Mouse (Mus musculus) kidney, adult 2 months (tissue): ENCODE results near the gene Zswim5. TPM values are rescaled to one million over a fixed set of nuclear protein-coding genes. Genes with fewer than 3 reads are reported as not detected.

Experiments
- DNase-seq: peaks from one replicate; pipeline ENCODE4 v3.0.0; 2021
- H3K27ac ChIP-seq: fragments of 200-500 bp; 2 replicates; pipeline ENCODE4 v1.5.1; 2012; ENCODE audit warnings: low read depth, low read length, control low read depth, inconsistent platforms; ENCODE audit not compliant: insufficient read depth
- H3K27me3 ChIP-seq: fragments of 200-500 bp; replicated peaks from 2 replicates; pipeline ENCODE4 v1.6.1; 2012; ENCODE audit warnings: mild to moderate bottlenecking, moderate library complexity, low read length, inconsistent platforms; ENCODE audit not compliant: control insufficient read depth, insufficient read depth
- H3K36me3 ChIP-seq: fragments of 200-500 bp; 2 replicates; pipeline ENCODE4 v1.6.1; 2012; ENCODE audit warnings: mild to moderate bottlenecking, moderate library complexity, low read length, inconsistent platforms; ENCODE audit not compliant: control insufficient read depth, insufficient read depth
- H3K4me1 ChIP-seq: fragments of 200-500 bp; 2 replicates; pipeline ENCODE4 v1.6.1; 2011; ENCODE audit warnings: low read length; ENCODE audit not compliant: control insufficient read depth, insufficient read depth
- H3K4me3 ChIP-seq: fragments of 200-500 bp; 2 replicates; pipeline ENCODE4 v1.5.1; 2011; ENCODE audit warnings: mild to moderate bottlenecking, low read depth, low read length, control low read depth; ENCODE audit not compliant: insufficient read depth
- CTCF ChIP-seq: fragments of 200-500 bp; conservative IDR thresholded peaks from 2 replicates; pipeline ENCODE4 v1.5.1; 2011; ENCODE audit warnings: low read depth, mild to moderate bottlenecking, control low read depth, low read length, moderate library complexity, mixed read lengths; ENCODE audit not compliant: insufficient read depth, insufficient read length
- POLR2A ChIP-seq: fragments of 200-500 bp; IDR thresholded peaks from one replicate; pipeline ENCODE4 v1.6.1; 2011; ENCODE audit warnings: low read depth, low read length, control low read depth
- WGBS: fragments of 180-500 bp; shearing (Covaris S2); methylation state at CpG from one replicate; pipeline ENCODE4 v1.1.7; 2018; 5-methylcytosine and 5-hydroxymethylcytosine counted together
- polyA plus RNA-seq: library from polyadenylated mRNA; depleted of rRNA; stranded (reverse); fragments of >200 nt; gene quantifications from 2 replicates; pipeline ENCODE4 v1.2.3, GENCODE M21; 2012

Gene Zswim5
- polyA plus RNA-seq, 1 experiment: 7.4 TPM

- TF ChIP-seq CTCF (no peak), POLR2A (no peak)
Observed at GRCm38 (mm10) chr4:116954951-116955350, 77.8 kb downstream of the Zswim5 start.

GRCm38 (mm10) chr4:116976503-116976902 lies 99.3 kb downstream of the Zswim5 start:
- TF ChIP-seq CTCF: no peak
- TF ChIP-seq POLR2A: no peak
- no peaks in the 10 kb centered on the region for H3K27me3 ChIP-seq

More at GRCm38 (mm10) chr4:116954951-116955350, 77.8 kb downstream of the Zswim5 start:
- WGBS: 65% methylated on average over 7 of the region's 7 CpGs
- H3K36me3 ChIP-seq: no peaks in the 10 kb centered on the region
- no peak overlapping the region for H3K4me3 ChIP-seq
- no peaks in the 10 kb centered on the region for H3K4me1 ChIP-seq
- no peak overlapping the region for H3K27ac ChIP-seq
- no peaks in the 10 kb centered on the region for H3K27me3 ChIP-seq
- DNase-seq: no peak

GRCm38 (mm10) chr4:116985681-116986080 lies 108.5 kb downstream of the Zswim5 start:
- 88% methylated on average over 7 of the region's 7 CpGs for whole genome bisulfite sequencing
- Histone ChIP-seq H3K27ac (no peak overlapping the region), H3K4me1 (no peaks in the 10 kb centered on the region), H3K27me3 (no peaks in the 10 kb centered on the region), H3K36me3 (no peaks in the 10 kb centered on the region), H3K4me3 (no peak overlapping the region)
- no peak for DNase-seq
- TF ChIP-seq CTCF: no peak
- no peak for TF ChIP-seq POLR2A

More at GRCm38 (mm10) chr4:116976503-116976902, 99.3 kb downstream of the Zswim5 start:
- H3K27ac ChIP-seq: no peak overlapping the region
- no peaks in the 10 kb centered on the region for H3K36me3 ChIP-seq
- H3K4me3 ChIP-seq: no peak overlapping the region
- DNase-seq: no peak
- 53% methylated on average over 2 of the region's 2 CpGs for WGBS
- H3K4me1 ChIP-seq: no peaks in the 10 kb centered on the region

- Histone ChIP-seq H3K27me3 (no peaks in the 10 kb centered on the region), H3K27ac (no peak overlapping the region), H3K4me1 (no peaks in the 10 kb centered on the region), H3K4me3 (no peak overlapping the region), H3K36me3 (no peaks in the 10 kb centered on the region)
- TF ChIP-seq POLR2A: no peak
- TF ChIP-seq CTCF: peak; percentile 86
- DNase-seq: peak; percentile 88
- WGBS: 61% methylated on average over 17 of the region's 17 CpGs
Observed at GRCm38 (mm10) chr4:116986400-116987121, 109.4 kb downstream of the Zswim5 start.

GRCm38 (mm10) chr4:116987122-116987456 lies 109.9 kb downstream of the Zswim5 start:
- DNase-seq: no peak
- no peaks in the 10 kb centered on the region for H3K36me3 ChIP-seq
- no peaks in the 10 kb centered on the region for H3K4me1 ChIP-seq
- TF ChIP-seq POLR2A (no peak), CTCF (no peak)
- H3K27ac ChIP-seq: no peak overlapping the region
- 73% methylated on average over 5 of the region's 5 CpGs for WGBS
- no peak overlapping the region for H3K4me3 ChIP-seq
- H3K27me3 ChIP-seq: no peaks in the 10 kb centered on the region

GRCm38 (mm10) chr4:116989731-116990130 lies 112.6 kb downstream of the Zswim5 start:
- peaks cover 7% of the 10 kb centered on the region; the same call in 1 of the 2 replicates for H3K4me1 ChIP-seq
- no peak for DNase-seq
- no peak overlapping the region for H3K4me3 ChIP-seq
- TF ChIP-seq POLR2A: no peak
- TF ChIP-seq CTCF: no peak
- WGBS: 73% methylated on average over 6 of the region's 6 CpGs
- no peaks in the 10 kb centered on the region for H3K36me3 ChIP-seq
- no peaks in the 10 kb centered on the region for H3K27me3 ChIP-seq
- no peak overlapping the region for H3K27ac ChIP-seq

- Histone ChIP-seq H3K27ac (no peak overlapping the region), H3K27me3 (no peaks in the 10 kb centered on the region)
- WGBS: 5% methylated on average over 7 of the region's 7 CpGs
Observed at GRCm38 (mm10) chr4:116991366-116991765, 114.2 kb downstream of the Zswim5 start.

More at GRCm38 (mm10) chr4:116991366-116991765, 114.2 kb downstream of the Zswim5 start:
- Histone ChIP-seq H3K36me3 (no peaks in the 10 kb centered on the region), H3K4me3 (no peak overlapping the region), H3K4me1 (peaks cover 13% of the 10 kb centered on the region; the same call in 1 of the 2 replicates)
- peak; percentile 86 for DNase-seq
- TF ChIP-seq POLR2A (no peak), CTCF (peak; percentile 95)
